Mouse (Mus musculus): Measurements from ENCODE around the gene Znrf2. TPM values are rescaled to one million over a fixed set of nuclear protein-coding genes. Genes with fewer than 3 reads are reported as not detected.

Gene Znrf2
- total and polyA plus RNA-seq, 3 experiments = 16.1 to 21.3 TPM; not detected in 1

GRCm38 (mm10) chr6:54936496-54936895 is 119.8 kb downstream of the Znrf2 start:
- H3K4me3 ChIP-seq (ENCODE audit: control insufficient read depth in 1 of 2, insufficient read depth in 1 of 2, low read depth in 2 of 2, low read length in 2 of 2) = no peak overlapping the region
- DNase-seq (ENCODE audit: low read depth, low spot score) = peak; percentile 16
- no peaks in the 10 kb centered on the region for H3K27me3 ChIP-seq (ENCODE audit: control insufficient read depth in 1 of 2, insufficient read depth in 2 of 2, low read length in 2 of 2)
- no peaks in the 10 kb centered on the region for H3K9me3 ChIP-seq (replicated peaks; ENCODE audit: insufficient read depth, low read length)
- no peak overlapping the region for H3K9ac ChIP-seq (ENCODE audit: control insufficient read depth, low read depth, low read length, poor library complexity, severe bottlenecking)
- TF ChIP-seq RCOR1 (IDR thresholded peaks at IDR 0.05; ENCODE audit: low read depth, low read length) = no peak
- TF ChIP-seq ZKSCAN1 (IDR thresholded peaks at IDR 0.05; ENCODE audit: low read depth, low read length) = no peak
- TF ChIP-seq MAFK (IDR thresholded peaks at IDR 0.05; ENCODE audit: borderline replicate concordance, low read depth, low read length) = no peak
- no peak for TF ChIP-seq ZNF384 (IDR thresholded peaks at IDR 0.05; ENCODE audit: low read depth, low read length)
- TF ChIP-seq MEF2A (IDR thresholded peaks at IDR 0.05; ENCODE audit: extremely low read depth, insufficient replicate concordance, low read depth, low read length, poor library complexity, severe bottlenecking) = no peak
- TF ChIP-seq USF1 (IDR thresholded peaks at IDR 0.05; ENCODE audit: low read depth, low read length) = no peak
- TF ChIP-seq KAT2A (conservative IDR thresholded peaks at IDR 0.05; ENCODE audit: low read depth, low read length) = no peak
- TF ChIP-seq NRF1 (IDR thresholded peaks at IDR 0.05; ENCODE audit: insufficient read depth, low read depth, low read length, poor library complexity, severe bottlenecking) = no peak
- TF ChIP-seq MAZ (IDR thresholded peaks at IDR 0.05; ENCODE audit: low read depth, low read length) = no peak
- TF ChIP-seq CHD1 (IDR thresholded peaks at IDR 0.05; ENCODE audit: low read depth, low read length) = no peak
- TF ChIP-seq EP300 (IDR thresholded peaks at IDR 0.05; ENCODE audit: low read depth in 1 of 2, low read length in 2 of 2) = no peak
- TF ChIP-seq ELF1 (IDR thresholded peaks at IDR 0.05; ENCODE audit: low read depth, low read length) = no peak
- TF ChIP-seq MYB (IDR thresholded peaks at IDR 0.05; ENCODE audit: low read depth, low read length) = no peak
- TF ChIP-seq MYC (IDR thresholded peaks at IDR 0.05; ENCODE audit: low read depth, low read length) = no peak
- no peak for TF ChIP-seq MAX (IDR thresholded peaks at IDR 0.05; ENCODE audit: low read length)
- TF ChIP-seq GATA1 (IDR thresholded peaks at IDR 0.05; ENCODE audit: low read depth, low read length) = no peak
- TF ChIP-seq JUND (IDR thresholded peaks at IDR 0.05; ENCODE audit: low read depth, low read length) = no peak
- TF ChIP-seq TCF12 (IDR thresholded peaks at IDR 0.05; ENCODE audit: low read depth, low read length) = no peak
- no peak for TF ChIP-seq GABPA (IDR thresholded peaks at IDR 0.05; ENCODE audit: low read depth, low read length)
- no peak overlapping the region for H3K27ac ChIP-seq (ENCODE audit: control insufficient read depth, low read depth, low read length)
- H3K79me2 ChIP-seq (ENCODE audit: control insufficient read depth, insufficient read depth, low read length, poor library complexity) = no peaks in the 10 kb centered on the region
- peaks cover 5 to 24% of the 10 kb centered on the region in 2 experiments for H3K4me1 ChIP-seq (ENCODE audit: control insufficient read depth in 1 of 2, insufficient read depth in 2 of 2, low read length in 2 of 2)
- peaks cover 0 to 13% of the 10 kb centered on the region in 2 experiments; a peak in 2 of 4 replicates for H3K36me3 ChIP-seq (ENCODE audit: control insufficient read depth in 1 of 2, insufficient read depth in 2 of 2, low read length in 2 of 2)

- no peaks in the 10 kb centered on the region for H3K9me3 ChIP-seq (replicated peaks; ENCODE audit: insufficient read depth, low read length)
- no peak for DNase-seq (ENCODE audit: low read depth, low spot score)
- no peak overlapping the region for H3K9ac ChIP-seq (ENCODE audit: control insufficient read depth, low read depth, low read length, poor library complexity, severe bottlenecking)
- H3K4me1 ChIP-seq (ENCODE audit: control insufficient read depth in 1 of 2, insufficient read depth in 2 of 2, low read length in 2 of 2) = peaks cover 0 to 5% of the 10 kb centered on the region in 2 experiments; a peak in 3 of 4 replicates
- no peaks in the 10 kb centered on the region for H3K36me3 ChIP-seq (ENCODE audit: control insufficient read depth in 1 of 2, insufficient read depth in 2 of 2, low read length in 2 of 2)
- H3K27ac ChIP-seq (ENCODE audit: control insufficient read depth, low read depth, low read length) = no peak overlapping the region
- no peaks in the 10 kb centered on the region for H3K27me3 ChIP-seq (ENCODE audit: control insufficient read depth in 1 of 2, insufficient read depth in 2 of 2, low read length in 2 of 2)
- H3K79me2 ChIP-seq (ENCODE audit: control insufficient read depth, insufficient read depth, low read length, poor library complexity) = no peaks in the 10 kb centered on the region
- TF ChIP-seq POLR2AphosphoS5 (IDR thresholded peaks at IDR 0.05; ENCODE audit: borderline replicate concordance, low read depth, low read length) (no peak), TCF12 (IDR thresholded peaks at IDR 0.05; ENCODE audit: low read depth, low read length) (no peak), ZC3H11A (IDR thresholded peaks at IDR 0.05; ENCODE audit: low read depth, low read length) (no peak)
- H3K4me3 ChIP-seq (ENCODE audit: control insufficient read depth in 1 of 2, insufficient read depth in 1 of 2, low read depth in 2 of 2, low read length in 2 of 2) = no peak overlapping the region
These were observed 122.9 kb downstream of the Znrf2 start for GRCm38 (mm10) chr6:54939631-54940030.
